Mouse (Mus musculus): ENCODE data around the gene Endog. TPM values are rescaled to one million over a fixed set of nuclear protein-coding genes. Genes with fewer than 3 reads are reported as not detected.
"Not testable (repeated sequence)": the region's sequence is repeated elsewhere in the genome, so short reads cannot be mapped to it uniquely, and the experiment has no call there.

Gene Endog
- polyA plus RNA-seq, 1 experiment from 2014 or later, result 18.4 TPM

- peak overlapping the region; percentile 61 for H3K4me3 ChIP-seq (ENCODE audit: low read depth, low read length)
- 1% methylated on average over 19 of the region's 19 CpGs for WGBS
- peak overlapping the region; percentile 98 for H3K4me2 ChIP-seq
- no peaks in the 10 kb centered on the region for H3K27me3 ChIP-seq (ENCODE audit: insufficient read depth, low read length)
- H3K36me3 ChIP-seq (ENCODE audit: insufficient read depth), result peaks cover 45% of the 10 kb centered on the region
- ATAC-seq (ENCODE audit: insufficient read depth) (peak; percentile 6; the same call in 1 of the 2 replicates), DNase-seq (peak; percentile 20)
- no peak for TF ChIP-seq CTCF (IDR thresholded peaks at IDR 0.05; ENCODE audit: low read depth)
- H3K4me1 ChIP-seq (ENCODE audit: insufficient read depth), result 0 out of 2 replicates have a peak, but pooled peaks cover under 1% of the 10 kb centered on the region
- peak overlapping the region; percentile 62 for H3K9ac ChIP-seq
- peak overlapping the region; percentile 83 for H3K27ac ChIP-seq (ENCODE audit: low read depth)
- H3K9me3 ChIP-seq (ENCODE audit: low read depth, low read length), result peaks cover under 1% of the 10 kb centered on the region; the same call in 1 of the 2 replicates
These were observed 697 bp downstream of the Endog start for GRCm38 (mm10) chr2:30171997-30172382.

GRCm38 (mm10) chr2:30173541-30174240, 2.4 kb downstream of the Endog start:
- peaks cover 45% of the 10 kb centered on the region for H3K36me3 ChIP-seq (ENCODE audit: insufficient read depth)
- H3K9me3 ChIP-seq (ENCODE audit: low read depth, low read length), result no peaks in the 10 kb centered on the region
- no peaks in the 10 kb centered on the region for H3K27me3 ChIP-seq (ENCODE audit: insufficient read depth, low read length)
- WGBS, result 91% methylated on average over 20 of the region's 20 CpGs
- ATAC-seq (ENCODE audit: insufficient read depth) (no peak), DNase-seq (no peak)
- H3K9ac ChIP-seq, result no peak overlapping the region
- no peak overlapping the region for H3K4me3 ChIP-seq (ENCODE audit: low read depth, low read length)
- no peak for TF ChIP-seq CTCF (IDR thresholded peaks at IDR 0.05; ENCODE audit: low read depth)
- H3K4me2 ChIP-seq, result no peak overlapping the region
- no peak overlapping the region for H3K27ac ChIP-seq (ENCODE audit: low read depth)
- peaks cover 7% of the 10 kb centered on the region; the same call in 1 of the 2 replicates for H3K4me1 ChIP-seq (ENCODE audit: insufficient read depth)

GRCm38 (mm10) chr2:30175897-30176296, 4.6 kb downstream of the Endog start:
- WGBS, result 83% methylated on average over 8 of the region's 8 CpGs
- no peaks in the 10 kb centered on the region for H3K27me3 ChIP-seq (ENCODE audit: insufficient read depth, low read length)
- H3K4me1 ChIP-seq (ENCODE audit: insufficient read depth), result peaks cover 7% of the 10 kb centered on the region; the same call in 1 of the 2 replicates
- H3K36me3 ChIP-seq (ENCODE audit: insufficient read depth), result peaks cover 45% of the 10 kb centered on the region
- H3K4me2 ChIP-seq, result no peak overlapping the region
- H3K27ac ChIP-seq (ENCODE audit: low read depth), result no peak overlapping the region
- DNase-seq (no peak), ATAC-seq (ENCODE audit: insufficient read depth) (no peak)
- peak; percentile 39 for TF ChIP-seq CTCF (IDR thresholded peaks at IDR 0.05; ENCODE audit: low read depth)
- H3K9ac ChIP-seq, result no peak overlapping the region
- H3K4me3 ChIP-seq (ENCODE audit: low read depth, low read length), result no peak overlapping the region
- no peaks in the 10 kb centered on the region for H3K9me3 ChIP-seq (ENCODE audit: low read depth, low read length)

GRCm38 (mm10) chr2:30176561-30176960, 5.3 kb downstream of the Endog start:
- no peak for ATAC-seq (ENCODE audit: insufficient read depth)
- no peak for DNase-seq
- peaks cover 45% of the 10 kb centered on the region for H3K36me3 ChIP-seq (ENCODE audit: insufficient read depth)
- no peak overlapping the region for H3K4me3 ChIP-seq (ENCODE audit: low read depth, low read length)
- no peak overlapping the region for H3K4me2 ChIP-seq
- no peak overlapping the region for H3K9ac ChIP-seq
- H3K27me3 ChIP-seq (ENCODE audit: insufficient read depth, low read length), result no peaks in the 10 kb centered on the region
- no peak for TF ChIP-seq CTCF (IDR thresholded peaks at IDR 0.05; ENCODE audit: low read depth)
- H3K27ac ChIP-seq (ENCODE audit: low read depth), result no peak overlapping the region
- H3K9me3 ChIP-seq (ENCODE audit: low read depth, low read length), result no peaks in the 10 kb centered on the region
- WGBS, result 97% methylated on average over 2 of the region's 2 CpGs
- H3K4me1 ChIP-seq (ENCODE audit: insufficient read depth), result peaks cover 7% of the 10 kb centered on the region; the same call in 1 of the 2 replicates

- Histone ChIP-seq H3K36me3 (ENCODE audit: insufficient read depth) (peaks cover 40% of the 10 kb centered on the region), H3K4me3 (ENCODE audit: low read depth, low read length) (peak within 1 kb of the TSS; percentile 83), H3K9me3 (ENCODE audit: low read depth, low read length) (no peaks in the 10 kb centered on the region), H3K27me3 (ENCODE audit: insufficient read depth, low read length) (no peaks in the 10 kb centered on the region), H3K4me1 (ENCODE audit: insufficient read depth) (peaks cover 7% of the 10 kb centered on the region; the same call in 1 of the 2 replicates), H3K9ac (peak within 1 kb of the TSS; percentile 80), H3K4me2 (peak within 1 kb of the TSS; percentile 68), H3K27ac (ENCODE audit: low read depth) (peak within 1 kb of the TSS; percentile 46; the same call in 1 of the 2 replicates)
- 1% methylated on average over 51 of the region's 54 CpGs for WGBS
- ATAC-seq (ENCODE audit: insufficient read depth), result peak; percentile 99
- no peak for TF ChIP-seq CTCF (IDR thresholded peaks at IDR 0.05; ENCODE audit: low read depth)
- DNase-seq, result peak; percentile 99
These were observed 6.7 kb downstream of the Endog start, which contains the start of gene Spout1 for GRCm38 (mm10) chr2:30177700-30178675. Gene Spout1, minus strand, starts transcription at chr2:30178459.

GRCm38 (mm10) chr2:30178711-30179110, 7.4 kb downstream of the Endog start:
- 0 out of 2 replicates have a peak, but pooled peaks have one; percentile 9 for ATAC-seq (ENCODE audit: insufficient read depth)
- H3K9me3 ChIP-seq (ENCODE audit: low read depth, low read length); H3K27me3 ChIP-seq (ENCODE audit: insufficient read depth, low read length); H3K27ac ChIP-seq (ENCODE audit: low read depth); H3K4me1 ChIP-seq (ENCODE audit: insufficient read depth); DNase-seq: not testable (repeated sequence)
- Histone ChIP-seq H3K36me3 (ENCODE audit: insufficient read depth) (peaks cover 33% of the 10 kb centered on the region), H3K9ac (peak overlapping the region; percentile 80; the same call in 1 of the 2 replicates), H3K4me3 (ENCODE audit: low read depth, low read length) (peak overlapping the region; percentile 83), H3K4me2 (peak overlapping the region; percentile 68)
- WGBS, result 47% methylated on average over 7 of the region's 7 CpGs

Measured in lung, embryonic 14.5 days (tissue).